Mouse (Mus musculus) testis, postnatal 10 days (tissue): Measurements from ENCODE around the gene Tmem268.
A peak's percentile ranks its signal among the peaks of the same experiment; 100 is the strongest.

ENCODE experiments used
- DNase-seq: peaks from one replicate; pipeline ENCODE4 v3.0.0; 2021; ENCODE audit warnings: low spot score

Gene Tmem268

DNA sequence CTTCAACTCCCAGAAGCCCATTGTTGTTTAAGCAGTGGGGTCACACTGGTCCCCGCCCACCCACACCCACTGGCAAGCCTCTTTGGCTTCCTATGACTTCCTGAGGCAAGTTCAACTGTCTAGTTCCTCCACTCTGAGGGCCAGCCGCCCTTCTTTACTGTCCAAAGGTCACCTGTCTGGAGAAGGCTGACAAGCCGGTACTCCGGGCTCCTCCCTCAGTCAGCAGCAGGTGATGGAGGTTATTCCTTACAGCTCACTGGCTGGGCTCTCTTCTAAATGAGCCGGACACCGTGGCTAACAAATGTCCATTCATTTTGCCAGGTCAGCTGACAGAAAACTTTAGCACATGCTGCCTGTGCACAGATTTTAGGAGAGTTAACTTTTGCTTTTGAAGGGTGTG, 42.2 kb downstream of the Tmem268 start:
- DNase-seq, result no peak

DNA sequence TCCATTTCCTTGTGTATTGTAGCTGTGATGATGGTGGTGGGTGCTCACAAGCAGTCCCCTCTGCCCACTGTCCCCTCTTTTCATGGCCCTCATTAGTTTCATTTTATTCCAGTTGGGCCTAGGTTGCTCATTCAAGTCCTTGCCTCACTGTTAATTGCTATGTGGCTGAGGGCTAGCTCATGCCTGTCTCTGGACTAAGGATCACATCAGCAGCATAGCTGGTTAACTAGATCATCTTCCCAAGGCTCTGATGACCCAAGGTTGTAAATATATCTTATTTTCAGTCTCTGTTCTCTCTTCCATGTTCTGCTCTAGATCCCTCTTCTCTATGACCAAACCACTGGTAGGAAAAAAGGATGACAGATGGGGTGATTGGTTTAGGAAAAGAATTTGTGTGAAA, 42.7 kb downstream of the Tmem268 start:
- DNase-seq, result no peak

GRCm38 (mm10) chr4:63604945-63605344, 46.4 kb downstream of the Tmem268 start, which contains the start of gene Gm11213:
Gm11213 (minus strand) TSS chr4:63605261.
- no peak for DNase-seq

GRCm38 (mm10) chr4:63605545-63605944, 47.0 kb downstream of the Tmem268 start:
- DNase-seq, result no peak

- DNase-seq, result no peak
Observed at GRCm38 (mm10) chr4:63605968-63606367, 47.4 kb downstream of the Tmem268 start.

GRCm38 (mm10) chr4:63608391-63608790, 49.8 kb downstream of the Tmem268 start:
- DNase-seq, result no peak

DNA sequence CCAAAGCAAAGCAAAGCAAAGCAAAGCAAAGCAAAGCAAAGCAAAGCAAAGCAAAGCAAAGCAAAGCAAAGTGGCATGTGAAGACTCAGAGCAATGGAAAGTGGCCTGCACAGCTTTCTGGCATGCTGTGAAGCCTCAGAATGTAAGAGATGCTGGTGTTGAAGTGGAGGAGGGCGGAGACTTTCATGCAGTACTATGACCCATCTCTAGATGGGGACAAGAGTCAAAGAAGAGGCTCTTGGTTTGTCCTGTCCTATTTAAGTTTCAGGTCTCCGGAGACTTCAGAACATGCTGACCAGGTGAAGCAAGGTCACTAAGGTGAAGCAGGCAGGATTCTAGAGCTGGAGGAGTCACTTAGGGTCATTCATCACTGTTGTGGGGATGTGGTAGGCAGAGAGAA, 63.3 kb downstream of the Tmem268 start:
- DNase-seq, result no peak

DNA sequence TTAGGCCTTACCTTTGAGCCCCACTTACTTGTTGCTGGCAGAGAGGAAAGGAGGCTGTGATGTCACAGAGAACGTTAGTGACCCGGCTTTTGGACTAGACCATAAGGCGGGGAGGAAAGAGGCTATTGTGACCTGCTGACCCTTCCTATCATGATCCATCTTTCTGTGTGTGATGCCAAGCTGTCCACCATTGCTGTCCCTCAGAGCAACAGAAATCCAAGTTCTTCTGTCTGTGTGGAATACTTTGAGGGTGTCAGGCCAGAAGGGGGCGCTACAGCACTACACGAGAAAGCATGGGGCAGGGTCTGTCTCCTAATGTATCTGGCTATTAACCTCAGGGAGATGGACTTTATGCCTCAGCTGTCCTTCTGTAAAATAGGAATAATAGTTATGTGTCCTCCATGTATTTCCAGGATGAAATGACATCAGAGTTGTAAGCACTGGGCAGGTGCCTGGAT, 63.8 kb downstream of the Tmem268 start, which contains the start of gene Tex48:
Gene Tex48 (minus strand): TSS at position 51 of the 458 bp plus-strand sequence.
- DNase-seq, result peak; percentile 47

DNA sequence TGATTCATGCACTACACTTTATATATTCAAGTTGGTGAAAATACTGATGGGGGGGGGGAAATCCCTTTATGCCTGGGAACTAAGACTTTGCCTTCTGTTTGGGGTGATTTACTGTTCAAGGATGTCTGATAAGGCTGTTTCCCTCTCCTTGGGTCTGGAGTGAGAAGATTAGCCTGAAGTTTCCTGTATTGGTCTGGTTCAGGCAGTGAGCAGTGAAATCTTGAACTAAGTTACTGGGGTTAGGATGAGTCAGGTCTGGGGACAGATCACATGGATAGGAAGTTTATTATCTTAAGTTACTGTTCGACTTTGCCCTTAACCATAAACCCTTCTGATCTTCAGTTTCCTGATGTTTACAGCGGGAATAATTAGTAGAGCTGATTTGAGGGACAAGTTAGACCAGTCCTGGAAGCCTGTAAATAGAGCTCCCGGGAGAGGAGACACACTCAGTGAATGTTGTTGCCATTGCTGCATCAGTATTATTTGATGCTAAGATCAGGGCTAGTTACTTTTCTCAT, 67.0 kb downstream of the Tmem268 start:
- DNase-seq, result no peak

DNA sequence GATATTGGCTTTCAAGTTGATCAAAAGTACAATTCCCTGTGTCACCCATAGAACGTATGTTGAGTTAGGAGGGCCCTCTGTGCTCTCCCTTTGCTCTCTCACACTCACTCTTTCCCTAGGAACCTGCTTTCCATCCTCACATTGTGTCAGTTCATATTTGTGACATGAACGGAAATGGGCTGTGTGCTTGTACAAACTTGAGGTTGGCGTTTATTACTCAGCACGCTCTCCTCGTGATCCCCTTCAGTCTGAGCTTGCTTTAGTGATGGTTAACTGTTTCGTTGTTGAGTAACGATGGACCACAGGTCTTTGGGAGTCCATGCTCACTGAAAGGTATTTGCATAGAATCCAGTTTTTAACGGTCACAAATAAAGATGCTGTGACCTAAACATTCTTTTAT, 68.5 kb downstream of the Tmem268 start:
- DNase-seq, result no peak

- no peak for DNase-seq
Observed at GRCm38 (mm10) chr4:63633181-63633580, 74.6 kb downstream of the Tmem268 start.
